Mouse (Mus musculus) bone marrow, adult 2 months (tissue): Measurements from ENCODE around the gene Slc31a2. TPM values are rescaled to one million over a fixed set of nuclear protein-coding genes. Genes with fewer than 3 reads are reported as not detected.
"Not testable (repeated sequence)": the region's sequence is repeated elsewhere in the genome, so short reads cannot be mapped to it uniquely, and the experiment has no call there.

Experiments used
- H3K27ac ChIP-seq: fragments of 200-500 bp; 2 replicates; pipeline ENCODE4 v1.5.1; 2012; ENCODE audit warnings: low read depth, mild to moderate bottlenecking, control low read depth, inconsistent platforms, low read length; ENCODE audit not compliant: control insufficient read depth, poor library complexity, insufficient read depth
- H3K4me1 ChIP-seq: fragments of 200-500 bp; 2 replicates; pipeline ENCODE4 v1.6.1; 2011; ENCODE audit warnings: low read length; ENCODE audit not compliant: control insufficient read depth, insufficient read depth
- H3K4me3 ChIP-seq: fragments of 200-500 bp; replicated peaks from 2 replicates; pipeline ENCODE3; 2011; ENCODE audit warnings: mild to moderate bottlenecking, low read depth, low read length, control low read depth; ENCODE audit not compliant: control insufficient read depth
- CTCF ChIP-seq: fragments of 200-500 bp; IDR thresholded peaks from 2 replicates; pipeline ENCODE4 v1.5.1; 2011; ENCODE audit warnings: low read length, control low read depth; ENCODE audit not compliant: control insufficient read depth, insufficient read depth
- POLR2A ChIP-seq: fragments of 200-500 bp; IDR thresholded peaks from 2 replicates; pipeline ENCODE4 v1.6.1; 2011; ENCODE audit warnings: low read depth, mild to moderate bottlenecking, control low read depth, low read length, borderline replicate concordance; ENCODE audit not compliant: control insufficient read depth
- whole genome bisulfite sequencing: fragments of 180-500 bp; shearing (Covaris S2); methylation state at CpG from one replicate; pipeline ENCODE4 v1.1.7; 2018; 5-methylcytosine and 5-hydroxymethylcytosine counted together
- polyA plus RNA-seq: library from polyadenylated mRNA; stranded (reverse); fragments of >200 nt; gene quantifications from 2 replicates; pipeline ENCODE4 v1.2.4, GENCODE M21; 2011; ENCODE audit warnings: low replicate concordance; ENCODE audit not compliant: missing spikeins, insufficient read depth, insufficient read length

Gene Slc31a2
- polyA plus RNA-seq, 1 experiment, result 13.3 TPM

- TF ChIP-seq POLR2A, result no peak
- TF ChIP-seq CTCF, result peak; percentile 38
- WGBS, result 75% methylated on average over 3 of the region's 3 CpGs
- H3K4me1 ChIP-seq, result no peaks in the 10 kb centered on the region; the same call in 1 of the 2 replicates
Observed at GRCm38 (mm10) chr4:62250896-62251544, 11.3 kb upstream of the Slc31a2 start.

GRCm38 (mm10) chr4:62251776-62252175 lies 10.6 kb upstream of the Slc31a2 start:
- Histone ChIP-seq H3K4me3 (no peak overlapping the region), H3K4me1 (no peaks in the 10 kb centered on the region; the same call in 1 of the 2 replicates), H3K27ac (no peak overlapping the region)
- TF ChIP-seq CTCF, result no peak
- TF ChIP-seq POLR2A, result no peak
- WGBS, result 77% methylated on average over 4 of the region's 4 CpGs

More at GRCm38 (mm10) chr4:62250896-62251544, 11.3 kb upstream of the Slc31a2 start:
- Histone ChIP-seq H3K4me3 (no peak overlapping the region), H3K27ac (no peak overlapping the region)

DNA sequence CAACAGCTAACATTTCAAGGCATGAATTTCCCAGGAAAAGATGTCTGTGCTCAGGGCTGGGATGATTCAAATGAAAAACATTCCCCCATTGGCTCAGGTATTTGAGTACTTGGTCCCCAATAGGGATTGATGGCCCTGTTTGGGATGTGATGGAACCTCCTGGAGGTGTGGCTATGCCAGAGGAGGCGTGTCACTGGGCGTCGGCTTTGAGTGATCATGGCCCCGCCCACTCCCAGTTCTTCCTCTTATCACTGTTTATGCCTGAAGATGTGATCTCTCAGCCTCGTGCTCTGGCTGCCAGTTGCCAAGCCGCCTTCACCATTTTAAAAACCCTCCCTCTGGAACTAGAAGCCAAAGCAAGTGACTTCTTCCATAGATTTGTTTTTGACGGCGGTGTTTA lies 7.8 kb upstream of the Slc31a2 start:
- WGBS, result 64% methylated on average over 8 of the region's 8 CpGs
- Histone ChIP-seq H3K27ac (no peak overlapping the region), H3K4me3 (no peak overlapping the region), H3K4me1 (no peaks in the 10 kb centered on the region; the same call in 1 of the 2 replicates)
- TF ChIP-seq CTCF (no peak), POLR2A (no peak)

DNA sequence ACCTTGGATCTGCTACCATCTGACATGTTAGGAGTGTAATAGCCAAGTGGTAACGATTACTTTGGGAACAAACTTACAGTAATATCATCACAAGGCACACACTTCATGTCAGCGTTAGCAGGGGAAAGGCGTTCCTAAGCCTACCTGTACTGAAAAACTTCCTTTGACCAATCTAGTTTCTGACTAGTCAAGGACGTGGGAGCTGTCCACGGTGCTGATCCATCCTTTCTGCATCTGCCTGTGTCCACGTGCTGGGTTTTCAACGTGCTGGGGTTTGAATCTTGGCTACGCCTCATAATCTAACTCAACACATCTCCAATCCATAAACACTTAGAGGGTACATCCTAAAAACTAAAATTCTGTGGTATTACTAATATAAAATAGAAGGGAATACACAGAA lies 5.4 kb upstream of the Slc31a2 start:
- no peaks in the 10 kb centered on the region for H3K4me1 ChIP-seq
- no peak overlapping the region for H3K27ac ChIP-seq
- TF ChIP-seq POLR2A, result no peak
- H3K4me3 ChIP-seq, result no peak overlapping the region
- WGBS, result 16% methylated on average over 8 of the region's 8 CpGs

- Histone ChIP-seq H3K4me3 (no peak overlapping the region), H3K27ac (no peak overlapping the region; the same call in 1 of the 2 replicates), H3K4me1 (no peaks in the 10 kb centered on the region; the same call in none of the 2 replicates)
- TF ChIP-seq CTCF (no peak), POLR2A (no peak)
- 45% methylated on average over 7 of the region's 7 CpGs for WGBS
Observed at GRCm38 (mm10) chr4:62263133-62263844, 927 bp downstream of the Slc31a2 start.

DNA sequence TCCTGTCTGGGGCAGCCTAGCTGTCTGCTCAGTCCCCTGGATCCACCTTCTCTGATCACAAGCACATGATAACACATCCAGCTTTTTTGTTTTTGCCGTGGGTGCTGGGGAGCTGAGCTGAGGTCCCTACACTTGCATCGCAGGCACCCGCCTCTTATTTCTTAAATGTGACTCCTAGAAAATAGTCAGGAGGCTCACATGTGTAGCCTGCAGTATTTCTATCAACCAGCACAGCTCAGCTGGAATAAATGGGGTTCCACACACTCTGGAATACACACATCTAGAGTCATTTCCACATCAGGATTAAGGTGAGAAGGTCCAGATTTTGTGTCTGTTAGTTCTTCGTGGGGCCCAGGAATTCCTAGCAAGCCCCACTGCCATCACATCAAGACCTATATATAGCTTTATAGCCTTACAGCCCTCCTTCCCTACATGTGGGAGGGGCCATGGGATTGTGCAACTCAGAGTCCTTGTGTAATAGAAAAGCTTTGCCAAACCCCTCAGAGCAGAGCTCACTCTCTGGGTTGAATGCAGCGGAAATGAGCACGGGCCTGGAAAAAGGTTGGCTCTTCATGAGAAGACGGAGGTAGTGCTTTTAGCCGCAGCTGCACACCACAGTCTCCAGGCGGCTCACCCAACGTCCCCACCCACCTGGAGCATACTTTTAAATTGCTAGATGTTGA lies 2.9 kb downstream of the Slc31a2 start:
- Histone ChIP-seq H3K4me3 (no peak overlapping the region), H3K4me1 (no peaks in the 10 kb centered on the region; the same call in none of the 2 replicates), H3K27ac (no peak overlapping the region)
- TF ChIP-seq CTCF (no peak), POLR2A (no peak)
- 36% methylated on average over 10 of the region's 10 CpGs for WGBS

DNA sequence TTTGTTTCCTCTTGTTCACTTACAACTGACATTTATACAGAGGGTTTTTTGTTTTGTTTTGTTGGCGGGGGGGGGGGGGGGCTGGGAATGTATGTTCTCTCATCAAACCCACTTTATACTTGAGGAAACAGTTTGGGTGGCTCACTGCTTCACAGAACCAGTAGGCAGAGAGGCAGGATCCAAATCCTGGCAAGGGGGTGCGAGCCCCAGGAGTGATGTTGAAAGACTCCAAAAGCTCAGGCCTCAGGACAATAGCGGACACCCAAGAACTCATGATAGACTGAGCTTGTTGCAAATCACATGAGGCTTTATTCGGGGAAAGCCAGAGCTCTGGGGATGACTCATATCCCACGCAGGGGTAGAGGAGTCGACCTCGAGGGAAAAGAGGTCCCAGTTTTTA lies 3.7 kb downstream of the Slc31a2 start:
- not testable (repeated sequence) for H3K4me3 ChIP-seq, H3K4me1 ChIP-seq, H3K27ac ChIP-seq
- 27% methylated on average over 7 of the region's 7 CpGs for WGBS

DNA sequence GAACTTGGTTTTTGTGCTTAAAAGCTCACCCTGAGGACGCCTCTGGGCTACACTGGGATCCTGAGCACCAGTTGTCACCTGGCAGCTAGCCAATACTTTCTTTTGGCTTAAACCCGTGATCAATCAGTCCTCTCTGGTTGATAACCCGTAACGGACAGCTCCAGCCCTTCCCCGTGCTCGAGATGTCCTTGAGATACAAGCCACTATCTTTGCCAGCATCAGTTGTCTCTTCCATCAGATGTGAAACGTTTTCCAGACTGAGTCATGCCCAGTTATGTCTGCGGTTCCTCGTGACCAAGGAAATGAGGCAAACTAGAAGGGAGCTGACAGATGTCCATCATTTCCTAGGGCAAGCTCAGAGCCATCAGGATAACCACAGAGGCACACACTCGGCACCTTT lies 4.7 kb downstream of the Slc31a2 start:
- TF ChIP-seq CTCF (no peak), POLR2A (no peak)
- Histone ChIP-seq H3K4me3 (no peak overlapping the region), H3K27ac (no peak overlapping the region), H3K4me1 (no peaks in the 10 kb centered on the region; the same call in none of the 2 replicates)
- 66% methylated on average over 10 of the region's 10 CpGs for WGBS
